Mouse (Mus musculus) CH12.LX (cell line): Measurements from ENCODE around the gene Slc25a33. TPM values are rescaled to one million over a fixed set of nuclear protein-coding genes. Genes with fewer than 3 reads are reported as not detected.

Experiments
- DNase-seq: peaks from one replicate; pipeline ENCODE4 v3.0.0-alpha.2; 2013; ENCODE audit errors: extremely low read depth
- H3K27ac ChIP-seq: 2 replicates; pipeline ENCODE4 v1.5.1; 2012; ENCODE audit warnings: low read depth, mild to moderate bottlenecking, control low read depth, moderate library complexity; ENCODE audit not compliant: insufficient read depth
- H3K27me3 ChIP-seq: replicated peaks from 2 replicates; pipeline ENCODE3; 2012; ENCODE audit warnings: inconsistent platforms
- H3K36me3 ChIP-seq, 2 experiments: replicated peaks in 1 of 2; 2 replicates each; pipeline versions ENCODE3 to v1.6.1; 2012; ENCODE audit warnings: inconsistent platforms in 1 of 2, low read length in 1 of 2, mild to moderate bottlenecking in 1 of 2, mixed read lengths in 1 of 2, moderate library complexity in 1 of 2; ENCODE audit not compliant: control insufficient read depth in 1 of 2, insufficient read depth in 1 of 2
- H3K4me1 ChIP-seq, 2 experiments: 2 replicates each; pipeline ENCODE4 v1.6.1; 2012; ENCODE audit warnings: inconsistent platforms in 1 of 2, moderate library complexity in 1 of 2; ENCODE audit not compliant: insufficient read depth in 2 of 2, control insufficient read depth in 1 of 2
- H3K4me2 ChIP-seq: 2 replicates; pipeline ENCODE4 v1.6.1; 2012; ENCODE audit warnings: low read depth, mild to moderate bottlenecking, control low read depth; ENCODE audit not compliant: poor library complexity, insufficient read depth, severe bottlenecking
- H3K4me3 ChIP-seq, 3 experiments: fragments of 150-350 bp in 1 of 3; sonication (generic) in 1 of 3; replicated peaks in 1 of 3; 2 replicates each; pipeline versions ENCODE3 to v1.5.1; 2011 to 2012; ENCODE audit warnings: low read depth in 2 of 3, low read length in 2 of 3, mild to moderate bottlenecking in 2 of 3, moderate library complexity in 2 of 3, control low read depth in 1 of 3, improper control_type of control experiment in 1 of 3, inconsistent platforms in 1 of 3, mixed read lengths in 1 of 3; ENCODE audit not compliant: poor library complexity in 1 of 3
- H3K79me2 ChIP-seq: replicated peaks from 2 replicates; pipeline ENCODE4 v1.6.1; 2012; ENCODE audit warnings: mild to moderate bottlenecking, moderate library complexity; ENCODE audit not compliant: control insufficient read depth, poor library complexity, insufficient read depth, severe bottlenecking; ENCODE audit errors: extremely low read depth
- H3K9ac ChIP-seq: 2 replicates; pipeline ENCODE4 v1.6.1; 2012; ENCODE audit warnings: low read depth, mild to moderate bottlenecking, control low read depth, moderate library complexity; ENCODE audit not compliant: insufficient read depth
- H3K9me3 ChIP-seq: replicated peaks from 2 replicates; pipeline ENCODE3; 2012; ENCODE audit warnings: low read length, inconsistent platforms, mixed read lengths
- BHLHE40 ChIP-seq: IDR thresholded peaks from 2 replicates; pipeline ENCODE4 v1.6.1; 2011; ENCODE audit warnings: mild to moderate bottlenecking, low read depth, low read length, improper control_type of control experiment
- CHD1 ChIP-seq: IDR thresholded peaks from 2 replicates; pipeline ENCODE4 v1.6.1; 2012; ENCODE audit warnings: low read depth, low read length, improper control_type of control experiment, inconsistent platforms
- CHD2 ChIP-seq: IDR thresholded peaks from 2 replicates; pipeline ENCODE4 v1.6.1; 2011; ENCODE audit warnings: low read length, improper control_type of control experiment
- CTCF ChIP-seq, 2 experiments: IDR thresholded peaks in 1 of 2; conservative IDR thresholded peaks in 1 of 2; 2 replicates each; pipeline ENCODE4 v1.5.1; 2011 to 2012; ENCODE audit warnings: low read depth in 2 of 2, low read length in 2 of 2, improper control_type of control experiment in 1 of 2, inconsistent platforms in 1 of 2, mild to moderate bottlenecking in 1 of 2, moderate library complexity in 1 of 2
- E2F4 ChIP-seq: IDR thresholded peaks from 2 replicates; pipeline ENCODE4 v1.6.1; 2011; ENCODE audit warnings: low read depth, low read length, improper control_type of control experiment; ENCODE audit not compliant: insufficient replicate concordance
- ELF1 ChIP-seq: IDR thresholded peaks from 2 replicates; pipeline ENCODE4 v1.6.1; 2014; ENCODE audit warnings: low read depth, mild to moderate bottlenecking, inconsistent platforms, low read length, improper control_type of control experiment
- EP300 ChIP-seq: IDR thresholded peaks from 2 replicates; pipeline ENCODE4 v1.6.1; 2011; ENCODE audit warnings: low read length, improper control_type of control experiment
- ETS1 ChIP-seq: conservative IDR thresholded peaks from 2 replicates; pipeline ENCODE4 v1.6.1; 2012; ENCODE audit warnings: low read depth, mild to moderate bottlenecking, inconsistent platforms, low read length, improper control_type of control experiment, moderate library complexity
- GABPA ChIP-seq: IDR thresholded peaks from 2 replicates; pipeline ENCODE4 v1.6.1; 2012; ENCODE audit warnings: low read depth, low read length, improper control_type of control experiment, inconsistent platforms; ENCODE audit not compliant: insufficient replicate concordance
- HCFC1 ChIP-seq: IDR thresholded peaks from 2 replicates; pipeline ENCODE4 v1.6.1; 2012; ENCODE audit warnings: low read depth, mild to moderate bottlenecking, inconsistent platforms, low read length, improper control_type of control experiment
- IRF4 ChIP-seq: IDR thresholded peaks from 2 replicates; pipeline ENCODE4 v1.6.1; 2014; ENCODE audit warnings: low read depth, mild to moderate bottlenecking, inconsistent platforms, low read length, improper control_type of control experiment
- JUN ChIP-seq: IDR thresholded peaks from 2 replicates; pipeline ENCODE4 v1.6.1; 2011; ENCODE audit warnings: low read depth, mild to moderate bottlenecking, low read length, improper control_type of control experiment, moderate library complexity; ENCODE audit not compliant: insufficient read depth
- JUND ChIP-seq: conservative IDR thresholded peaks from 2 replicates; pipeline ENCODE4 v1.6.1; 2011; ENCODE audit warnings: low read depth, low read length, improper control_type of control experiment
- KAT2A ChIP-seq: IDR thresholded peaks from 2 replicates; pipeline ENCODE4 v1.6.1; 2012; ENCODE audit warnings: low read length, improper control_type of control experiment, inconsistent platforms; ENCODE audit not compliant: insufficient replicate concordance
- MAX ChIP-seq: IDR thresholded peaks from 2 replicates; pipeline ENCODE4 v1.6.1; 2011; ENCODE audit warnings: low read length, improper control_type of control experiment
- MAZ ChIP-seq: IDR thresholded peaks from 2 replicates; pipeline ENCODE4 v1.6.1; 2012; ENCODE audit warnings: low read depth, mild to moderate bottlenecking, inconsistent platforms, low read length, improper control_type of control experiment, moderate library complexity
- MEF2A ChIP-seq: IDR thresholded peaks from 2 replicates; pipeline ENCODE4 v1.6.1; 2014; ENCODE audit warnings: low read depth, mild to moderate bottlenecking, inconsistent platforms, low read length, improper control_type of control experiment, borderline replicate concordance
- MXI1 ChIP-seq: IDR thresholded peaks from 2 replicates; pipeline ENCODE4 v1.6.1; 2011; ENCODE audit warnings: mild to moderate bottlenecking, low read depth, low read length, improper control_type of control experiment
- MYC ChIP-seq: IDR thresholded peaks from 2 replicates; pipeline ENCODE4 v1.6.1; 2011; ENCODE audit warnings: low read depth, mild to moderate bottlenecking, improper control_type of control experiment, low read length
- NELFE ChIP-seq: IDR thresholded peaks from 2 replicates; pipeline ENCODE4 v1.6.1; 2011; ENCODE audit warnings: low read depth, low read length, improper control_type of control experiment
- NRF1 ChIP-seq: IDR thresholded peaks from 2 replicates; pipeline ENCODE4 v1.6.1; 2014; ENCODE audit warnings: low read depth, mild to moderate bottlenecking, inconsistent platforms, low read length, improper control_type of control experiment, moderate library complexity
- PAX5 ChIP-seq: IDR thresholded peaks from 2 replicates; pipeline ENCODE4 v1.6.1; 2012; ENCODE audit warnings: low read length, inconsistent platforms, mixed read lengths
- POLR2A ChIP-seq: IDR thresholded peaks from 2 replicates; pipeline ENCODE4 v1.6.1; 2011; ENCODE audit warnings: low read depth, mild to moderate bottlenecking, improper control_type of control experiment, low read length
- POLR2AphosphoS2 ChIP-seq: IDR thresholded peaks from 2 replicates; pipeline ENCODE4 v1.6.1; 2011; ENCODE audit warnings: low read depth, low read length, improper control_type of control experiment
- RAD21 ChIP-seq: IDR thresholded peaks from 2 replicates; pipeline ENCODE4 v1.6.1; 2011; ENCODE audit warnings: low read depth, mild to moderate bottlenecking, low read length, improper control_type of control experiment, moderate library complexity
- RCOR1 ChIP-seq: conservative IDR thresholded peaks from 2 replicates; pipeline ENCODE4 v1.6.1; 2012; ENCODE audit warnings: low read depth, mild to moderate bottlenecking, inconsistent platforms, low read length, improper control_type of control experiment
- SIN3A ChIP-seq: IDR thresholded peaks from 2 replicates; pipeline ENCODE4 v1.6.1; 2012; ENCODE audit warnings: low read length, improper control_type of control experiment, inconsistent platforms
- SMC3 ChIP-seq: IDR thresholded peaks from 2 replicates; pipeline ENCODE4 v1.6.1; 2011; ENCODE audit warnings: low read depth, low read length, improper control_type of control experiment
- TCF12 ChIP-seq: IDR thresholded peaks from 2 replicates; pipeline ENCODE4 v1.6.1; 2014; ENCODE audit warnings: low read depth, mild to moderate bottlenecking, inconsistent platforms, low read length, improper control_type of control experiment
- UBTF ChIP-seq: IDR thresholded peaks from 2 replicates; pipeline ENCODE4 v1.6.1; 2012; ENCODE audit warnings: low read depth, mild to moderate bottlenecking, inconsistent platforms, low read length, improper control_type of control experiment, moderate library complexity
- USF1 ChIP-seq: IDR thresholded peaks from 2 replicates; pipeline ENCODE4 v1.6.1; 2014; ENCODE audit warnings: low read depth, mild to moderate bottlenecking, inconsistent platforms, low read length, improper control_type of control experiment
- USF2 ChIP-seq: conservative IDR thresholded peaks from 2 replicates; pipeline ENCODE4 v1.6.1; 2011; ENCODE audit warnings: low read depth, low read length, improper control_type of control experiment
- ZC3H11A ChIP-seq: IDR thresholded peaks from 2 replicates; pipeline ENCODE4 v1.6.1; 2012; ENCODE audit warnings: low read depth, mild to moderate bottlenecking, inconsistent platforms, low read length, improper control_type of control experiment
- ZMIZ1 ChIP-seq: IDR thresholded peaks from 2 replicates; pipeline ENCODE4 v1.6.1; 2012; ENCODE audit warnings: low read depth, mild to moderate bottlenecking, inconsistent platforms, low read length, improper control_type of control experiment
- ZNF384 ChIP-seq: IDR thresholded peaks from 2 replicates; pipeline ENCODE4 v1.6.1; 2012; ENCODE audit warnings: low read depth, low read length, improper control_type of control experiment, inconsistent platforms
- dilution Hi-C: fragments of 300-500 bp; cut with MboI; formaldehyde crosslinking; loops from 2 replicates; pipeline ENCODE4 v1.14.3; 2020; ENCODE audit warnings: low sequenced_read_pairs; ENCODE audit not compliant: extremely low pct_unique_long_range_greater_than_20kb, extremely low pct_ligation_motif_present
- in situ Hi-C: fragments of 300-500 bp; cut with MboI; formaldehyde crosslinking; loops from 3 replicates; pipeline ENCODE4 v1.14.3; 2019; ENCODE audit warnings: low sequenced_read_pairs, low pct_ligation_motif_present, low pct_unique_long_range_greater_than_20kb, mixed read lengths
- polyA plus RNA-seq: library from polyadenylated mRNA; unstranded; fragments of >175 nt; gene quantifications from 2 replicates; pipeline ENCODE4 v1.2.1, GENCODE M21; 2012; ENCODE audit warnings: low read depth; ENCODE audit not compliant: insufficient read length
- total RNA-seq, 2 experiments: library from RNA; depleted of rRNA; stranded (reverse); fragments of 300-350 nt in 1 of 2; fragments of >200 nt in 1 of 2; gene quantifications; 2 replicates each; pipeline ENCODE4 v1.2.3; 2012 to 2014

Gene Slc25a33
- total and polyA plus RNA-seq, 3 experiments, result 25.3 to 35.5 (median 32.4) TPM

GRCm38 (mm10) chr4:149773408-149774093 lies 526 bp downstream of the Slc25a33 start:
- DNase-seq, result peak; percentile 37

GRCm38 (mm10) chr4:149772394-149772793 lies 1.7 kb downstream of the Slc25a33 start:
- H3K36me3 ChIP-seq, result peaks cover 0 to 19% of the 10 kb centered on the region in 2 experiments
- peak; percentile 52 for DNase-seq
- H3K9me3 ChIP-seq, result no peaks in the 10 kb centered on the region
- dilution Hi-C loops, result no loop called here
- in situ Hi-C loops, result no loop called here
- H3K4me1 ChIP-seq, result peaks cover 11 to 40% of the 10 kb centered on the region in 2 experiments
- H3K4me2 ChIP-seq, result peak overlapping the region; percentile 68
- H3K79me2 ChIP-seq, result peaks cover 38% of the 10 kb centered on the region
- 0 out of 2 replicates have a peak, but pooled peaks have one; percentile 17 for TF ChIP-seq SMC3
- TF ChIP-seq MXI1, result peak; percentile 61; the same call in 1 of the 2 replicates
- no peak for TF ChIP-seq PAX5
- TF ChIP-seq E2F4, result no peak
- peak in 1 of 2 experiments; percentile 64; a peak in 2 of 4 replicates for TF ChIP-seq CTCF (conservative IDR thresholded peaks at IDR 0.05 in 1 of 2, IDR thresholded peaks at IDR 0.05 in 1 of 2; ENCODE audit: low read depth in 2 of 2, low read length in 2 of 2)
- H3K27me3 ChIP-seq, result peaks cover 4% of the 10 kb centered on the region
- H3K9ac ChIP-seq, result peak overlapping the region; percentile 80; the same call in 1 of the 2 replicates
- H3K27ac ChIP-seq, result no peak overlapping the region
- H3K4me3 ChIP-seq, result peak overlapping the region in 2 of 3 experiments; percentile 84 to 94

More at GRCm38 (mm10) chr4:149773408-149774093, 526 bp downstream of the Slc25a33 start:
- H3K9ac ChIP-seq, result peak overlapping the region; percentile 80
- dilution Hi-C loops, result no loop called here
- peaks cover 14 to 42% of the 10 kb centered on the region in 2 experiments for H3K4me1 ChIP-seq
- H3K9me3 ChIP-seq, result no peaks in the 10 kb centered on the region
- H3K4me3 ChIP-seq, result peak overlapping the region; percentile 84 to 97 (median 94)
- in situ Hi-C loops, result no loop called here
- peaks cover 0 to 19% of the 10 kb centered on the region in 2 experiments for H3K36me3 ChIP-seq
- TF ChIP-seq MAX, result peak; percentile 64
- peak; percentile 40 for TF ChIP-seq USF1
- peak; percentile 52; the same call in 1 of the 2 replicates for TF ChIP-seq CHD2
- peak; percentile 64; the same call in 1 of the 2 replicates for TF ChIP-seq MAZ
- TF ChIP-seq TCF12, result no peak
- TF ChIP-seq MEF2A, result no peak
- TF ChIP-seq RCOR1, result no peak
- 0 out of 2 replicates have a peak, but pooled peaks have one; percentile 22 for TF ChIP-seq HCFC1
- no peak for TF ChIP-seq IRF4
- no peak for TF ChIP-seq POLR2A
- TF ChIP-seq ETS1, result no peak
- TF ChIP-seq UBTF, result peak; percentile 20; the same call in 1 of the 2 replicates
- TF ChIP-seq KAT2A, result no peak
- TF ChIP-seq MYC, result peak; percentile 56; the same call in 1 of the 2 replicates
- TF ChIP-seq USF2, result no peak
- TF ChIP-seq EP300, result no peak
- no peak for TF ChIP-seq SMC3
- no peak for TF ChIP-seq JUND
- TF ChIP-seq SIN3A, result no peak; the same call in 1 of the 2 replicates
- no peak for TF ChIP-seq RAD21
- TF ChIP-seq MXI1, result peak; percentile 7; the same call in 1 of the 2 replicates
- TF ChIP-seq NELFE, result no peak
- no peak for TF ChIP-seq ZNF384
- TF ChIP-seq BHLHE40, result no peak
- no peak for TF ChIP-seq E2F4
- no peak for TF ChIP-seq CHD1
- TF ChIP-seq ZC3H11A, result no peak
- TF ChIP-seq CTCF (conservative IDR thresholded peaks at IDR 0.05 in 1 of 2, IDR thresholded peaks at IDR 0.05 in 1 of 2; ENCODE audit: low read depth in 2 of 2, low read length in 2 of 2), result no peak
- no peak for TF ChIP-seq ELF1
- TF ChIP-seq POLR2AphosphoS2, result no peak
- no peak for TF ChIP-seq ZMIZ1
- no peak for TF ChIP-seq GABPA
- TF ChIP-seq NRF1, result no peak
- no peak for TF ChIP-seq JUN
- H3K27ac ChIP-seq, result peak overlapping the region; percentile 63
- H3K4me2 ChIP-seq, result peak overlapping the region; percentile 68
- peaks cover 4% of the 10 kb centered on the region for H3K27me3 ChIP-seq
- peaks cover 38% of the 10 kb centered on the region for H3K79me2 ChIP-seq
